Mouse (Mus musculus): ENCODE results near the gene Xlr. TPM values are rescaled to one million over a fixed set of nuclear protein-coding genes. Genes with fewer than 3 reads are reported as not detected.

Gene Xlr
- 1 to 10 TPM; 1.2 to 1.4 TPM for total RNA-seq (2021)
- long read RNA-seq, partial matches to known transcripts: 0 of 6 reads
- long read RNA-seq, other reads (novel, unspliced or antisense): 2 of 6 reads

DNA sequence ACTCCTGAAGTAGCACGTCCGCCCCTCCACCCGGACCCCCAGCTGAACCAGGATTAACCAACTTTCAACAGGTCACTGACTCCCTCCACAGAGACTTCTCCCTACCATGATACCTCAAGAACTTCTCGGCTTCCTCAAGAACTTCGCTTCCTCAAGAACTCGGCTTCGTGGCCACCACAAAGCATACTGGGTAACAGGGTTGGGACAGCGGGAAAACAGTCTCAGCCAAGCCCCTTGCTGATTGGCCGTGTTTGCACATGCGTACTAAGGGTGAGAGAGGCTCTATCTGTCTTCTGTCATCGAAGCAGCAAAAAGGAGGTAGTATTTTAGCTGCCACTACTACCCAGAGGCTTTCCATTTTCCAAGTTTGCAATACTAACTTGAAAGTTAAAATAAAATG, at the start of gene Xlr:
TSS of gene Xlr (minus strand) at position 188 of the 400 bp plus-strand sequence.
- peak in 1 of 2 experiments; percentile 3 for DNase-seq (ENCODE audit: low spot score in 2 of 2)

DNA sequence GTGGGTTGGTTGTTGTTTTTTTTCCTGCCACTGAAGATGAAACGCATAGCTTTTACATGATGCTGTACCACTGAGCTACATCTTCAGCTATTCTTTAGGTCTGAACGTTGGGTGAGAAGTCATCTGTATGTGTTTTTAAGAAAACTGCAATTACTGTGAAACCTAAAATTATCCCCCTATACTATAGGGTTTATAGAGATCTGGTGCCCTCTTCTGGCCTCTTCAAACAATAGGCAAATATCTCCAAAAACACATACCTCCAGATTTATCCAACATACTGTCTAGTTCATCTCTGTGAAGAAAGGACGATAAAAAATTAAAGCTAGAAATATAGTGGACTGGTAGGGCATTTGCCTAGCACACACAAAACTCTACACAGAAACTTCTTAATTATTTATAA, 1.6 kb upstream of the Xlr start:
- DNase-seq (ENCODE audit: low spot score in 2 of 2): no peak

DNA sequence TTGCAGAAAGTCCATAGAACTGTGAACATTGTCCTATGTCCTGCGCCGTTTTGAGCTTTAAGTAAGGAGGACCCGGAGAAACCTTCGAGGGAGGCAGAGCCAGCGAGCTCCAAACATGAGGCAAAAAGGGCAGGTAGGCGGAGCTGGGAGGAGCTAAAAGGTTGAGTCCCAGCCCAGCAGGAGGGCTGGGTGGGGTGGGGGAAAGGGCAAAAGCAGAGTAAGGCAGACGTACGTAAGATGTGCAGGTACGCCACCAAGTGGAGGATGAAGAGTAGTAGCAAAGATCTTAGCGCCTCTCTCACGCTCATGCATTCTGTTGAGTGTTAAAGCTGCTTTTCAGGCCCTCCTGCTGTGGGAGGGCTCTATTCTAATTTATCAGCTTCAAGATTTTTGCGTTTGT, 21.2 kb downstream of the Xlr start, which contains the start of gene Zfp36l3:
TSS of gene Zfp36l3 (minus strand) at position 119 of the 400 bp plus-strand sequence.
- DNase-seq (ENCODE audit: low spot score in 2 of 2): no peak

DNA sequence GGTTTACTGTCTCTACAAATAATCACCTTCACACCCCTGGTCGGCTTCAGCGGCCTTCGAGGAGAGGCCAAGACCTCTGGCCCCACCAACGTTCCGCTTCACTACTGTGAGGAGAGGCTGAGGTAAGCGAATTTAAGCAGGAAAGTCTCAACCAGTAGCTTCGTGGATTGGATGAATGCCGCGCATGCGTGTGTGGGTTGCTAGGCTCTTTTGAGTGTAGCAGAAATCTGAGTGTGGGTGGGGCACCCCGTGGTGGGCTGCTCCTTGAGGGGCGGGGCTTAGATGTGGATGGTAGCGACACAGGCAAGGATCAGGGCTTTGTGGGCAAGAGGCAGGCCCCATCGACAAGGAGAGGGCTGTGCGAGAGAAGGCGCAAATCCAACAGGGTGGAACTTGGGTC, 39.8 kb downstream of the Xlr start, which contains the start of gene 1700013H16Rik:
TSS of gene 1700013H16Rik (minus strand) at position 96 of the 400 bp plus-strand sequence.
- no peak for DNase-seq (ENCODE audit: low spot score in 2 of 2)

DNA sequence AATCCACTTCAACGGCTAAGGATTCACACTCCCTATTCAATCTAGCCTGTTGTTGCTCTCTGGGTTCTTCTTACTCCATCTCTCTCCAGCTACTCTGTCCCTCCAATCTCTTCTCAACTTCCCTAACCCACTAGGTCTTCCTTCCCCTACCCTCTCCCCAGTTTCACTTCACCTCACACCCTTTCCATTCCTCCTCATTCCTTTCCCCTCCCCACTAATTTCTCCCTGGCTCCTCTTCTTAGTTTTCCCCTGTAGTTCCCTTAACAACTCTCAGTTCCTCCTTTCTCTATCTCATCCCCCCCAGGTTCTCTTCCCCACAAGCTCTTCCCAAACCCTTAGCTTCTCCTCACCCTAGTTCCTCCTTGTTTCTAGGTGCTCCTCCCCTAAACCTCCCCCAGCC, 44.7 kb downstream of the Xlr start:
- no peak for DNase-seq (ENCODE audit: low spot score in 2 of 2)

DNA sequence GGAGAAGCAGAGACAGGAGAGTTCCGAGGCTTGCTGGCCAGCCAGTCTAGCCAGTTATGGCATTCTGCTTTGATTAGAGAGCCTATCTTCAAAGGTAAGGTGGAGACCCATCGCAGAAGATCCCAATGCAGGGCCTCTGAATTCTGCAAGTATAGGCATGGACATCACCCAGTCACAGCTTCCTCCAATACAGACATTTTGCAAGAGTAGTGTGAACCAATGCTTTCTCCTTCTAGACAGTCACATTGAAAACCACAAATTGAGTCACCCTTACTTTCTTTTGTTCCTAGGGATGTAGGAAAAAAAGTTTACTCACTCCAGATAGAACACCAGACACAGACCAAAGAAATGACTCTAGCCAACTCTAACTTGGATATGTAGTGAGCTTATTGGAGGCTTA, 68.5 kb downstream of the Xlr start:
- DNase-seq (ENCODE audit: low spot score in 2 of 2): no peak

Other genes starting within 250 kb of the Xlr start
- 100 to 1,000 TPM; 116 to 128 TPM for gene Rtl8c, start 189.7 kb downstream of the Xlr start, total RNA-seq (2021)
- not detected for gene Gm14597, start 188.7 kb downstream of the Xlr start, total RNA-seq (2021)
- 100 to 1,000 TPM; 189 to 270 TPM for gene Rtl8a, start 154.0 kb downstream of the Xlr start, total RNA-seq (2021)
- 100 to 1,000 TPM; 168 to 188 TPM for gene Rtl8b, start 127.3 kb downstream of the Xlr start, total RNA-seq (2021)
- gene 4930502E18Rik, start 72.9 kb downstream of the Xlr start, total RNA-seq (2021): under 1 TPM in 1 of 2 experiments, not detected in 1; 0.31 TPM
- not detected for gene 1700013H16Rik, start 39.9 kb downstream of the Xlr start, total RNA-seq (2021)
- not detected for gene Zfp36l3, start 21.3 kb downstream of the Xlr start, total RNA-seq (2021)

Measured in layer of hippocampus, postnatal 10 days (tissue).